Mouse (Mus musculus): ENCODE data around the gene Eri3. TPM values are rescaled to one million over a fixed set of nuclear protein-coding genes. Genes with fewer than 3 reads are reported as not detected.

Gene Eri3
- polyA plus RNA-seq, 1 experiment from 2014 or later = 195 TPM

DNA sequence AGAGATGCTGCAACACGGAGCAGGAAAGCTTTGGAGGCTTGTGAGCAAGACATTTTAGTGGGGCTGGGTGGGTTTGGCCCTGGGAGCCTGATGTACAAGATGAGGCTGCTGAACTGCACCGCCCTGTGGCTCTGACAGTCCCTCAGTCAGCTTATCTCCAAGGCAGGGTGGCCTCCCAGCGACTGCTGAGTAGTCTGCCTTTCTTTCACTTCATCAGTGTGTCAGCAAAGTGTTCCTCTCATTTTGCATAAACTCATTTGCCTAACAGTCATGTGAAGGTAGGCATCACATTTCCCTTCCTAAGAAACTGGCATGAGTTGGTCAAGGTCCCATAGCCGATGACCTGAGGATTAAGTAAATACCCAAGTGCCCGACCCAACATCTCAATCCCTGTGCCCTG lies 102.6 kb downstream of the Eri3 start:
- WGBS = 45% methylated on average over 5 of the region's 5 CpGs

GRCm38 (mm10) chr4:117654016-117654702 lies 104.0 kb downstream of the Eri3 start:
- ATAC-seq = peak; percentile 34
- Histone ChIP-seq H3K9me3 (no peaks in the 10 kb centered on the region), H3K27me3 (no peaks in the 10 kb centered on the region), H3K27ac (peak overlapping the region; percentile 86), H3K4me2 (replicated peaks) (no peak overlapping the region), H3K9ac (replicated peaks) (no peak overlapping the region), H3K36me3 (0 out of 2 replicates have a peak, but pooled peaks cover 2% of the 10 kb centered on the region), H3K4me3 (replicated peaks) (no peak overlapping the region), H3K4me1 (replicated peaks) (peaks cover 91% of the 10 kb centered on the region)
- WGBS = 6% methylated on average over 10 of the region's 10 CpGs

More for the DNA sequence above, 102.6 kb downstream of the Eri3 start:
- no peak for ATAC-seq
- Histone ChIP-seq H3K27ac (peak overlapping the region; percentile 60; the same call in 1 of the 2 replicates), H3K36me3 (0 out of 2 replicates have a peak, but pooled peaks cover 5% of the 10 kb centered on the region), H3K27me3 (no peaks in the 10 kb centered on the region), H3K9ac (replicated peaks) (no peak overlapping the region; the same call in 1 of the 2 replicates), H3K9me3 (no peaks in the 10 kb centered on the region), H3K4me3 (replicated peaks) (no peak overlapping the region), H3K4me1 (replicated peaks) (peaks cover 91% of the 10 kb centered on the region), H3K4me2 (replicated peaks) (no peak overlapping the region)

- H3K9ac ChIP-seq (replicated peaks) = no peak overlapping the region
- H3K27me3 ChIP-seq = no peaks in the 10 kb centered on the region
- H3K4me1 ChIP-seq (replicated peaks) = peaks cover 85% of the 10 kb centered on the region
- 0 out of 2 replicates have a peak, but pooled peaks cover under 1% of the 10 kb centered on the region for H3K36me3 ChIP-seq
- H3K4me3 ChIP-seq (replicated peaks) = no peak overlapping the region
- peak overlapping the region; percentile 86 for H3K27ac ChIP-seq
- 40% methylated on average over 9 of the region's 9 CpGs for whole genome bisulfite sequencing
- ATAC-seq = no peak; the same call in none of the 2 replicates
- H3K4me2 ChIP-seq (replicated peaks) = no peak overlapping the region
- no peaks in the 10 kb centered on the region for H3K9me3 ChIP-seq
These were observed 104.7 kb downstream of the Eri3 start for GRCm38 (mm10) chr4:117654703-117655499.

DNA sequence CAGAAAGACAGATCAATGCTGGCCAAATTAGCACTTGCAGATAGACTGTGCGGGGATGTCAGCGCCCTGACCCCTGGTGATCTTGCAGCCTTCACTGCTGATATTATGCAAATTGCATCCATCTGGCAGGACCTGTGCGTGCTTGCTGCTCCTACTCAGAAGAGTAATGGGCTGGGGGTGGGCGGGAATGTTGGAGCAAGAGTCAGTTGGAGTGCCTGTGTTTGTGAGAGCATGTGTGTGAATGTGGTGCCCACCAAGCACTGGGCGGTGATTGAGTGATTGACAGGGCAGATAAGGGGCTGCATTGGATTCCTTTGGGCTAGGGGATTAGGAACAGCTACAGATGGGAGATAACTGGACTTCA lies 105.3 kb downstream of the Eri3 start:
- peak overlapping the region; percentile 86 for H3K27ac ChIP-seq
- H3K4me2 ChIP-seq (replicated peaks) = no peak overlapping the region
- H3K9ac ChIP-seq (replicated peaks) = no peak overlapping the region
- no peaks in the 10 kb centered on the region for H3K27me3 ChIP-seq
- H3K36me3 ChIP-seq = no peaks in the 10 kb centered on the region
- H3K4me1 ChIP-seq (replicated peaks) = peaks cover 80% of the 10 kb centered on the region
- ATAC-seq = peak; percentile 25
- H3K4me3 ChIP-seq (replicated peaks) = no peak overlapping the region
- no peaks in the 10 kb centered on the region for H3K9me3 ChIP-seq
- 25% methylated on average over 5 of the region's 5 CpGs for WGBS

DNA sequence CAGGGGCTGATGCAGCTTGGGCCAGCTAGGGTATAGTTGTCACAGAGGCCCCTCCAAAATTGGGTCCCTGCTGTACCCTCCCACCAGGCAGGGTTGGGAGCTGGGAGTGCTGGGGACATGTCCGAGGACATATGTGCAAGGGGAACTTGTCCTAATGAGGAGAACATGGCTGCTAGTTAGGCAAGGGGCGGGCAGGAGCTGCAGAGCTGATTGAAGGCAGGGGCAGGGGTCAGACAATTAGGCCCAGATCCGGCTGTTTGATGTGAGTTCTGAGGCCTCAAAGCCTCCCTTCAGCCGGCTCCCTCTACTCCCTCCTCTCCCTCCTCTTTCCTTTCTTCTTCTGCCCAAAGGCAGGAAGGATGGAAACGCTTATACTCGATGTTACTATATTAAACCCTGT lies 106.8 kb downstream of the Eri3 start:
- ATAC-seq = 0 out of 2 replicates have a peak, but pooled peaks have one; percentile 18
- Histone ChIP-seq H3K4me1 (replicated peaks) (peaks cover 77% of the 10 kb centered on the region), H3K4me2 (replicated peaks) (no peak overlapping the region), H3K36me3 (no peaks in the 10 kb centered on the region), H3K27ac (peak overlapping the region; percentile 72), H3K27me3 (no peaks in the 10 kb centered on the region), H3K9me3 (no peaks in the 10 kb centered on the region), H3K9ac (replicated peaks) (no peak overlapping the region), H3K4me3 (replicated peaks) (no peak overlapping the region)
- 19% methylated on average over 6 of the region's 6 CpGs for WGBS

DNA sequence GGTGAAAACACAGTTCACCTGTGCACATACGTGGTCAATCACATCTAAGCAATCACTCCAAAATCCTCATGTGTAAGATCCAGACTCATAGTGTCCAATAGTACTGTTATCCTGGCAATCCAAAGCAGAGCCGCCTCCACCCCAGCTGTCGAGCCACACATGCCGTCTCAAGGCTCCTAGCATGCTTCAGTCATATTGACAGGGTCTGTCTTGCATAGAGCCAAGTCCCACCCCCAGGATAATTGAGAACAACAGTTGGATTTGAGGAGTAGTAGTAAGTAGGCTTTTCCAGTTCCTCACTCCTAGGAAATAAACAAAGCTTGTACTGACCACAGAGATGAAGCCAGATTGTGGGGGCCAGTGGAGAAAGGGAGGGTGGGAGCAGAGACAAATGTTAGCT lies 107.5 kb downstream of the Eri3 start:
- Histone ChIP-seq H3K4me2 (replicated peaks) (no peak overlapping the region), H3K27me3 (no peaks in the 10 kb centered on the region), H3K9ac (replicated peaks) (no peak overlapping the region), H3K4me3 (replicated peaks) (no peak overlapping the region), H3K9me3 (no peaks in the 10 kb centered on the region), H3K4me1 (replicated peaks) (peaks cover 70% of the 10 kb centered on the region), H3K36me3 (no peaks in the 10 kb centered on the region), H3K27ac (peak overlapping the region; percentile 72)
- WGBS = 68% methylated on average over 4 of the region's 4 CpGs
- ATAC-seq = no peak

- H3K4me3 ChIP-seq (replicated peaks) = no peak overlapping the region
- H3K27me3 ChIP-seq = no peaks in the 10 kb centered on the region
- H3K36me3 ChIP-seq = no peaks in the 10 kb centered on the region
- 58% methylated on average over 14 of the region's 14 CpGs for WGBS
- no peaks in the 10 kb centered on the region for H3K9me3 ChIP-seq
- ATAC-seq = no peak
- H3K4me1 ChIP-seq (replicated peaks) = peaks cover 59% of the 10 kb centered on the region
- 0 out of 2 replicates have a peak overlapping the region, but pooled peaks have one; percentile 16 for H3K9ac ChIP-seq (replicated peaks)
- no peak overlapping the region for H3K4me2 ChIP-seq (replicated peaks)
- H3K27ac ChIP-seq = peak overlapping the region; percentile 72
These were observed 108.6 kb downstream of the Eri3 start for GRCm38 (mm10) chr4:117658582-117659444.

DNA sequence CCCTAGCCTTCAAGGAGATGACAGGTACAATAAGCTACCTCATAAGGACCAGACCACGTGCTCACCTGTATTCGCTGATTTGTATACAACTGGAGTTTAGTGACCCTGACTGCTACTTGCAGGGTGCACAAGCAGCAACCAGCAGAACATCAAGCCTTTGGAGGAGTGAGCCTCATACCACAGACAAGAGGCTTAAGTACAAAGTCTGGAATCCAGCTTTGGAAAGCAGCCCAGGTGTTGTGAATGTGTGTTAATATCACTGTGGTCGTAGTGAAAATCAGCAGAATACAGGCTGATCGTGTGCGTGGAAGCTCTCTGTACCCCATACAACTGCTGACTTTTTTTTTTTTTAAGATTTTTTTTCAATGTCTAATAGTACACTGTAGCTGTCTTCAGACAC lies 109.8 kb downstream of the Eri3 start:
- Histone ChIP-seq H3K27ac (no peak overlapping the region), H3K4me2 (replicated peaks) (no peak overlapping the region), H3K9ac (replicated peaks) (no peak overlapping the region), H3K27me3 (no peaks in the 10 kb centered on the region), H3K4me3 (replicated peaks) (no peak overlapping the region), H3K4me1 (replicated peaks) (peaks cover 58% of the 10 kb centered on the region), H3K36me3 (no peaks in the 10 kb centered on the region), H3K9me3 (no peaks in the 10 kb centered on the region)
- 96% methylated on average over 5 of the region's 5 CpGs for WGBS
- ATAC-seq = no peak

- Histone ChIP-seq H3K9ac (replicated peaks) (no peak overlapping the region), H3K4me3 (replicated peaks) (no peak overlapping the region), H3K27me3 (no peaks in the 10 kb centered on the region), H3K27ac (no peak overlapping the region), H3K4me2 (replicated peaks) (no peak overlapping the region), H3K36me3 (no peaks in the 10 kb centered on the region), H3K9me3 (no peaks in the 10 kb centered on the region), H3K4me1 (replicated peaks) (peaks cover 22% of the 10 kb centered on the region)
- 74% methylated on average over 10 of the region's 10 CpGs for WGBS
- ATAC-seq = peak; percentile 60
These were observed 114.4 kb downstream of the Eri3 start for GRCm38 (mm10) chr4:117664411-117665137.

DNA sequence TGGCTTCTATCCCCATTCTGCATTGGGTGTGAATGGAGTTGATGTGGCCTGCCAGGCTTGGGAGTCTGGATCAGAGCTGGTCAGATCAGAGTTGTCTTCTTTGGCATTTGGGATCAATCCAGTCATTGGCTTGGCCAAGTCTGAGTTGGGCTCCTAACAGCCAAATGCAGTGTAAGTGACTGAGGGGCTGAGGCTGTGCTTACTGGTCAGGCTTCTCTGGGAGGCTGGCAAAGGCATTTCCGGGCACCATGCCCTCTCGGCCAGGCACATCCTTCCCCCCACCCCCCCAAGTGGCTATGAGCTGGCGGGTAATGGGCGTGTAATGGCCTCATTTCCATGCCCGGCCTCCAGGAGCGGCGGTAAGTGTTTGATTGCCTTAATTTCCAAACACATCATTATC lies 115.4 kb downstream of the Eri3 start:
- ATAC-seq = 0 out of 2 replicates have a peak, but pooled peaks have one; percentile 35
- Histone ChIP-seq H3K36me3 (no peaks in the 10 kb centered on the region), H3K27ac (peak overlapping the region; percentile 44; the same call in 1 of the 2 replicates), H3K4me3 (replicated peaks) (no peak overlapping the region), H3K4me1 (replicated peaks) (peaks cover 22% of the 10 kb centered on the region), H3K9me3 (no peaks in the 10 kb centered on the region), H3K4me2 (replicated peaks) (no peak overlapping the region), H3K27me3 (no peaks in the 10 kb centered on the region), H3K9ac (replicated peaks) (no peak overlapping the region)
- 82% methylated on average over 7 of the region's 7 CpGs for WGBS

DNA sequence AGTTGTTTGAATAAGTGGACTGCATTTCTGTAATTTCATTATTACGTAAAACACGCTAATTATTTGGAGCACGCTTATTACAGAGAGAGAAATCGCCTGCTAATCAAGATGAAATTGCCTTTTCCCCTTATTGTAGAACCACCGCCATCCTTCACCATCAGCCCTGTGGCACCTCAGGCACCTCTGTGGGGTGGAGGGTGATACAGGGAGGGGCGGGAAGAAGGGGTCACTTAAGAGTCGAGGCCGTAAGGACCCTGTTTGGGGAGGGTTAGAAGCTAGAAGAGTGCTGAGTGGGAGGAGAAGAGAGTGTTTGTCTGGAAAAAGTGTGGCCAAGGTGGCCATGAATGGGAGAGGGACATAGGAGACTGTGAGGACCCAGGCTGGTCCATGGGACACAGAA lies 115.9 kb downstream of the Eri3 start:
- no peaks in the 10 kb centered on the region for H3K36me3 ChIP-seq
- H3K27me3 ChIP-seq = no peaks in the 10 kb centered on the region
- H3K4me1 ChIP-seq (replicated peaks) = peaks cover 18% of the 10 kb centered on the region
- no peak for ATAC-seq
- no peak overlapping the region for H3K4me2 ChIP-seq (replicated peaks)
- 81% methylated on average over 8 of the region's 8 CpGs for whole genome bisulfite sequencing
- H3K4me3 ChIP-seq (replicated peaks) = no peak overlapping the region
- H3K27ac ChIP-seq = no peak overlapping the region
- no peaks in the 10 kb centered on the region for H3K9me3 ChIP-seq
- no peak overlapping the region for H3K9ac ChIP-seq (replicated peaks)
